In the genomic region with DNA sequence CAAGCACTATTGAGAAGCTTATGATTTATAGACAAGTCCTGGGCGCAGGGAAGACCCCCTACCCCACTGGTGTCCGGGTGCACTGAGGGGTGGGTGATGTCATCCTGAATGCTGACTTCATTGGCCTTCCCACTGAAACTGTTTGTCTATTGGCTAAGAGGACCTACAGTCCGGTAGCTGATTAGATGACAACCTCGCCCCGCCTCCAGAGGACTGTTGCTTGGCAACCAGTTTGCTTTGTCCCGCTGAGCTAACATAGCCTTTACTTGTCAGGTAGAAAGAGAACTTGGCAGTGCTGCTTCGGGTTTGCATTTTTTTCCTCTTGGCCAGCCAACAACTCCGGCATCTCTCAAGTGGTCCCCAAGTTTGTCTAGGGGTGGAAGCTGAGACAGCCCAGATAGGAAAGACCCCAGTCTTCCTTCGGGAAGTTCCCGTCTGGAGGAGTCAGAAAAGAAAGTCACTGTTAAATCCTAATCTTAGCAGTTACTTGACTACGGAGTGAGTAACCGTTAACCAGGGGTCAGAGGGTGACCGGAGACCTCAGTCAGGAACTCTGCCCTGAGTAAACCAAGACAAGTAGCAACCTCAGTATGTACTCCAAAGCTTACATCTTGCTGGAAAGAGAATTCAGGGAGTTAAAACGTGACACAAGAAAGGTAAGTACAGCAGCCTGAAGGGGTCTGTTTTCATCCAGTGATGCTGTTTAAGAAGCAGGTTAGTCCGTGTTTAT, we compare ENCODE assay signal across 10 mouse cellular contexts. TPM values are rescaled to one million over a fixed set of nuclear protein-coding genes. Genes with fewer than 3 reads are reported as not detected.
DNase-seq lines count a peak whose midpoint lies in the region; ATAC-seq and TF ChIP-seq lines count a peak whose summit lies in the region.
"Had no signal": no experiment of that assay in that cellular context is flagged by ENCODE, and none has a peak within 500 bp of the region (broad histone marks: within the 10 kb centered on the region; RNA-seq: fewer than 3 reads in every experiment).

Ube2u (plus strand) TSS at position 258 of the 730 bp plus-strand sequence.

- H3K27ac ChIP-seq in limb, embryonic 11.5 days (replicated peaks; ENCODE audit: low read depth, low read length): no peak within 1 kb of the TSS
- no peak within 1 kb of the TSS for H3K27ac ChIP-seq in midbrain, embryonic 12.5 days (replicated peaks)
- peak within 1 kb of the TSS; percentile 93 for H3K27ac ChIP-seq in testis, adult 2 months (ENCODE audit: control insufficient read depth, insufficient read depth, low read depth, low read length)

- H3K9ac ChIP-seq in limb, embryonic 11.5 days (ENCODE audit: low read length): no peak within 1 kb of the TSS
- H3K9ac ChIP-seq in midbrain, embryonic 12.5 days (replicated peaks): no peak within 1 kb of the TSS

- DNase-seq in ZHBTc4 (ENCODE audit: low read depth, low spot score): peak; percentile 66
- peak; percentile 20 for DNase-seq in heart, adult 8-10 months (ENCODE audit: low spot score)
- DNase-seq in kidney, adult 8-10 months: peak; percentile 87 to 91
- DNase-seq in limb, embryonic 11.5 days (ENCODE audit: low spot score): peak; percentile 76
- no peak for DNase-seq in spleen, postnatal 10 days (ENCODE audit: low spot score in 2 of 2)

- TF ChIP-seq POLR2A in testis, adult 2 months (IDR thresholded peaks at IDR 0.05; ENCODE audit: control insufficient read depth, low read depth, low read length): peak; percentile 62; the same call in 1 of the 2 replicates

- no peak for TF ChIP-seq CTCF in testis, adult 2 months (IDR thresholded peaks at IDR 0.05; ENCODE audit: control insufficient read depth, insufficient read depth, insufficient replicate concordance, low read depth, low read length)

- no peaks in the 10 kb centered on the region for H3K36me3 ChIP-seq in limb, embryonic 11.5 days (ENCODE audit: control insufficient read depth, insufficient read depth, low read length)
- no peaks in the 10 kb centered on the region for H3K36me3 ChIP-seq in midbrain, embryonic 12.5 days
- no peaks in the 10 kb centered on the region for H3K36me3 ChIP-seq in testis, adult 2 months (ENCODE audit: control insufficient read depth, insufficient read depth, low read length)

- 0 out of 2 replicates have a peak, but pooled peaks cover 2% of the 10 kb centered on the region for H3K4me1 ChIP-seq in limb, embryonic 11.5 days (ENCODE audit: control insufficient read depth, insufficient read depth, low read length)
- peaks cover 4% of the 10 kb centered on the region; the same call in 1 of the 2 replicates for H3K4me1 ChIP-seq in midbrain, embryonic 12.5 days
- H3K4me1 ChIP-seq in testis, adult 2 months (ENCODE audit: control insufficient read depth, insufficient read depth, low read length): peaks cover 4% of the 10 kb centered on the region

- H3K9me3 ChIP-seq in limb, embryonic 11.5 days (ENCODE audit: control insufficient read depth, low read length): no peaks in the 10 kb centered on the region
- no peaks in the 10 kb centered on the region for H3K9me3 ChIP-seq in midbrain, embryonic 12.5 days

- no peaks in the 10 kb centered on the region for H3K27me3 ChIP-seq in limb, embryonic 11.5 days (ENCODE audit: control insufficient read depth, insufficient read depth, low read length)
- no peaks in the 10 kb centered on the region for H3K27me3 ChIP-seq in midbrain, embryonic 12.5 days
- no peaks in the 10 kb centered on the region for H3K27me3 ChIP-seq in testis, adult 2 months (ENCODE audit: control insufficient read depth, insufficient read depth, low read length)
- H3K27me3 ChIP-seq: Patski had no signal

- WGBS in limb, embryonic 11.5 days: 37% methylated on average over 15 of the region's 15 CpGs
- 23% methylated on average over 15 of the region's 15 CpGs for WGBS in midbrain, embryonic 12.5 days

- peak within 1 kb of the TSS; percentile 37 for H3K4me2 ChIP-seq in limb, embryonic 11.5 days (ENCODE audit: low read depth, severe bottlenecking)
- peak within 1 kb of the TSS; percentile 48 for H3K4me2 ChIP-seq in midbrain, embryonic 12.5 days (replicated peaks)

- H3K4me3 ChIP-seq in limb, embryonic 11.5 days (ENCODE audit: low read depth, low read length): no peak within 1 kb of the TSS
- H3K4me3 ChIP-seq in midbrain, embryonic 12.5 days: peak within 1 kb of the TSS; percentile 29
- peak within 1 kb of the TSS; percentile 89 for H3K4me3 ChIP-seq in testis, adult 2 months (ENCODE audit: control insufficient read depth, low read depth, low read length)

- ATAC-seq in common myeloid progenitor, adult 5-6 weeks (replicated peaks; ENCODE audit: low read depth, poor library complexity, severe bottlenecking): 0 out of 2 replicates have a peak, but pooled peaks have one; percentile 29
- no peak; the same call in 1 of the 2 replicates for ATAC-seq in limb, embryonic 11.5 days (ENCODE audit: insufficient number of reproducible peaks, low FRiP score, low TSS enrichment, low read depth)
- peak; percentile 95 for ATAC-seq in midbrain, embryonic 12.5 days (ENCODE audit: low FRiP score, low read depth)
- ATAC-seq: Patski had no signal

RNA-seq across cellular contexts. Expression of gene Ube2u, which starts in this region (rescaled TPM):
- total RNA-seq in common myeloid progenitor, adult 5-6 weeks (2017): not detected in 2 replicates
- total RNA-seq in heart, adult 8-10 months (2022): not detected
- 0.31 and 0.74 TPM in 2 replicates for polyA plus RNA-seq in limb, embryonic 11.5 days (2014; fragmentation: Nextera tagmentation; extraction: Ambion mirVana)
- polyA plus RNA-seq in midbrain, embryonic 12.5 days (2016; fragmentation: Nextera tagmentation; extraction: Ambion mirVana): 0.83 and 1.2 TPM in 2 replicates
- polyA plus RNA-seq in testis, adult 2 months (2012; rRNA removed): 21.6 and 33.9 TPM in 2 replicates
- total RNA-seq: layer of hippocampus, postnatal 36 days had no signal
- polyA plus RNA-seq: Patski had no signal

Comparison
In these comparisons a context has a peak if more than half of its experiments do, and no peak if none do; other contexts are left out.
1. RNA of gene Ube2u (polyA plus RNA-seq): 21.6 to 33.9 TPM in testis, adult 2 months; 0.83 to 1.2 TPM in midbrain, embryonic 12.5 days and 0.31 to 0.74 TPM in limb, embryonic 11.5 days; every median in the first group is over 10 times any median in the second.
2. Peak in ATAC-seq in common myeloid progenitor, adult 5-6 weeks; RNA of the gene not detected or under 1 TPM.
3. Peak in DNase-seq in heart, adult 8-10 months; RNA of the gene not detected or under 1 TPM.
4. Peak in DNase-seq and H3K4me2 ChIP-seq in limb, embryonic 11.5 days; RNA of the gene not detected or under 1 TPM.
5. DNase-seq: peak in ZHBTc4 (single experiment) and kidney, adult 8-10 months (2 of 2); none in spleen, postnatal 10 days (0 of 2).